Mouse (Mus musculus): ENCODE data around the gene Nr5a1.

- TF ChIP-seq POLR2A (IDR thresholded peaks at IDR 0.05; ENCODE audit: low read depth, low read length) (no peak), CTCF (IDR thresholded peaks at IDR 0.05; ENCODE audit: extremely low read depth, insufficient read depth, insufficient read length, insufficient replicate concordance) (no peak)
Observed at GRCm38 (mm10) chr2:38711421-38711861, 2.9 kb downstream of the Nr5a1 start.
